Mouse (Mus musculus) ES-E14 (cell line): ENCODE data around the gene Hist2h2be.

Experiments used
- CHD2 ChIP-seq: IDR thresholded peaks from 2 replicates; pipeline ENCODE4 v1.6.1; 2014; ENCODE audit warnings: mild to moderate bottlenecking, low read depth, low read length, inconsistent platforms
- HCFC1 ChIP-seq: IDR thresholded peaks from 2 replicates; pipeline ENCODE4 v1.6.1; 2012; ENCODE audit warnings: low read length, inconsistent platforms, borderline replicate concordance; ENCODE audit not compliant: insufficient read depth
- MAFK ChIP-seq: IDR thresholded peaks from 2 replicates; pipeline ENCODE4 v1.6.1; 2014; ENCODE audit warnings: mild to moderate bottlenecking, low read depth, low read length, inconsistent platforms; ENCODE audit not compliant: insufficient read depth
- ZC3H11A ChIP-seq: IDR thresholded peaks from 2 replicates; pipeline ENCODE4 v1.6.1; 2012; ENCODE audit warnings: low read depth, mild to moderate bottlenecking, inconsistent platforms, low read length, borderline replicate concordance
- ZNF384 ChIP-seq: IDR thresholded peaks from 2 replicates; pipeline ENCODE4 v1.6.1; 2012; ENCODE audit warnings: low read depth, low read length, inconsistent platforms

DNA sequence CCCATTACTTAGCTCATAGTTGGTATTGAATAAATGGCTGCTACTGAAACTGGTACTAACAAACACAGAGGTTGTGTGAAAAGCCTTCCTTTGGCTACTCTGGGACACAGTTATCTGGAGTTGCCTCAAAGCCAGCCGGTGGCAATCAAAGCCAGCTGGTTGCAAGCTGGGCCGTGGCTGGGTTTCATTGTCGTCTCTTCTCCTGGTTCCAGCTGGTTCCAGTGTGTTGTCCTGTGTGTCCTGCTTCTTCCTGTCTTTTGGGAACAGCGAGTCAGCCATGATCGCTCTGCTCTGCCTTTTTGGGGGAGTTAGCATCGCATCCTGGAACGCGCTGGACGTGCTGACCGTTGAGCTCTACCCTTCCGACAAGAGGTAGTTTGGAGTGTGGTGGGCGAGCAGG, 27.9 kb upstream of the Hist2h2be start:
- TF ChIP-seq ZNF384: no peak
- no peak for TF ChIP-seq HCFC1
- no peak for TF ChIP-seq ZC3H11A
- no peak for TF ChIP-seq CHD2
- no peak for TF ChIP-seq MAFK
